Mouse (Mus musculus) hindbrain, embryonic 11.5 days (tissue): ENCODE data around the gene Acox2. TPM values are rescaled to one million over a fixed set of nuclear protein-coding genes. Genes with fewer than 3 reads are reported as not detected.

Experiments
- ATAC-seq: fragments of 200-750 bp; cut with Nextera tagmentation; 2 replicates; pipeline ENCODE4 v1.8.0; 2017; ENCODE audit warnings: mild to moderate bottlenecking, moderate TSS enrichment, moderate library complexity; ENCODE audit not compliant: low FRiP score
- DNase-seq: peaks from one replicate; pipeline ENCODE4 v3.0.0-alpha.2; 2015; ENCODE audit warnings: low spot score
- H3K27ac ChIP-seq: fragments of 300-500 bp; sonication (generic); 2 replicates; pipeline ENCODE4 v1.5.1; 2014; ENCODE audit warnings: mild to moderate bottlenecking, low read depth, low read length
- H3K27me3 ChIP-seq: fragments of 300-500 bp; sonication (generic); 2 replicates; pipeline ENCODE4 v1.6.1; 2014; ENCODE audit warnings: mild to moderate bottlenecking, low read length, moderate library complexity, mixed read lengths; ENCODE audit not compliant: control insufficient read depth, insufficient read depth
- H3K36me3 ChIP-seq: fragments of 300-500 bp; sonication (generic); 2 replicates; pipeline ENCODE4 v1.6.1; 2014; ENCODE audit warnings: mild to moderate bottlenecking, low read length, moderate library complexity, mixed read lengths; ENCODE audit not compliant: control insufficient read depth, insufficient read depth
- H3K4me1 ChIP-seq: fragments of 300-500 bp; sonication (generic); replicated peaks from 2 replicates; pipeline ENCODE4 v1.6.1; 2014; ENCODE audit warnings: low read length, mixed read lengths; ENCODE audit not compliant: control insufficient read depth, insufficient read depth
- H3K4me2 ChIP-seq: fragments of 300-500 bp; sonication (generic); replicated peaks from 2 replicates; pipeline ENCODE4 v1.6.1; 2014; ENCODE audit warnings: mild to moderate bottlenecking, low read depth, low read length
- H3K4me3 ChIP-seq: fragments of 300-500 bp; sonication (generic); 2 replicates; pipeline ENCODE4 v1.5.1; 2014; ENCODE audit warnings: low read depth, low read length
- H3K9ac ChIP-seq: fragments of 300-500 bp; sonication (generic); 2 replicates; pipeline ENCODE4 v1.6.1; 2014; ENCODE audit warnings: low read depth, low read length
- H3K9me3 ChIP-seq: fragments of 300-500 bp; sonication (generic); 2 replicates; pipeline ENCODE4 v1.6.1; 2016; ENCODE audit warnings: low read length; ENCODE audit not compliant: control insufficient read depth
- WGBS: fragments of 180-500 bp; shearing (Covaris S2); extraction: QIAGEN DNeasy Blood & Tissue Kit; methylation state at CpG from one replicate; pipeline ENCODE4 v1.1.7; 2014; 5-methylcytosine and 5-hydroxymethylcytosine counted together
- polyA plus RNA-seq: library from polyadenylated mRNA; unstranded; fragments of >200 nt; fragmentation: Nextera tagmentation; extraction: Ambion mirVana; gene quantifications from 2 replicates; pipeline ENCODE4 v1.2.1, GENCODE M21; 2014

Acox2 gene
- polyA plus RNA-seq, 1 experiment from 2014 or later, result 0.29 TPM

GRCm38 (mm10) chr14:8256881-8257280 is 2.3 kb downstream of the Acox2 start:
- H3K4me2 ChIP-seq, result no peak overlapping the region
- 81% methylated on average over 5 of the region's 5 CpGs for WGBS
- no peaks in the 10 kb centered on the region for H3K4me1 ChIP-seq
- no peak for DNase-seq
- no peak overlapping the region for H3K9ac ChIP-seq
- H3K9me3 ChIP-seq, result no peaks in the 10 kb centered on the region
- ATAC-seq, result no peak
- H3K36me3 ChIP-seq, result no peaks in the 10 kb centered on the region
- no peaks in the 10 kb centered on the region for H3K27me3 ChIP-seq
- no peak overlapping the region for H3K27ac ChIP-seq
- no peak overlapping the region for H3K4me3 ChIP-seq

- DNase-seq (no peak), ATAC-seq (no peak)
- Histone ChIP-seq H3K27me3 (no peaks in the 10 kb centered on the region), H3K4me2 (no peak overlapping the region), H3K27ac (no peak overlapping the region), H3K4me1 (no peaks in the 10 kb centered on the region), H3K4me3 (no peak overlapping the region), H3K36me3 (no peaks in the 10 kb centered on the region), H3K9ac (no peak overlapping the region), H3K9me3 (no peaks in the 10 kb centered on the region)
- WGBS, result 77% methylated on average over 6 of the region's 6 CpGs
These were observed 3.1 kb downstream of the Acox2 start for GRCm38 (mm10) chr14:8256072-8256471.

GRCm38 (mm10) chr14:8255076-8255729 is 4.0 kb downstream of the Acox2 start:
- no peak overlapping the region for H3K27ac ChIP-seq
- no peaks in the 10 kb centered on the region for H3K36me3 ChIP-seq
- H3K27me3 ChIP-seq, result no peaks in the 10 kb centered on the region
- no peaks in the 10 kb centered on the region for H3K4me1 ChIP-seq
- H3K9me3 ChIP-seq, result no peaks in the 10 kb centered on the region
- WGBS, result 74% methylated on average over 7 of the region's 7 CpGs
- no peak overlapping the region for H3K9ac ChIP-seq
- no peak overlapping the region for H3K4me2 ChIP-seq
- H3K4me3 ChIP-seq, result no peak overlapping the region
- DNase-seq (peak; percentile 62), ATAC-seq (peak; percentile 22; the same call in 1 of the 2 replicates)

- 94% methylated on average over 8 of the region's 8 CpGs for WGBS
- H3K4me1 ChIP-seq, result no peaks in the 10 kb centered on the region
- H3K4me2 ChIP-seq, result no peak overlapping the region
- DNase-seq (no peak), ATAC-seq (no peak)
- no peak overlapping the region for H3K27ac ChIP-seq
- H3K36me3 ChIP-seq, result no peaks in the 10 kb centered on the region
- no peak overlapping the region for H3K4me3 ChIP-seq
- H3K9me3 ChIP-seq, result no peaks in the 10 kb centered on the region
- no peak overlapping the region for H3K9ac ChIP-seq
- no peaks in the 10 kb centered on the region for H3K27me3 ChIP-seq
These were observed 7.7 kb downstream of the Acox2 start for GRCm38 (mm10) chr14:8251330-8251885.

- H3K27ac ChIP-seq, result no peak overlapping the region
- H3K27me3 ChIP-seq, result no peaks in the 10 kb centered on the region
- H3K4me2 ChIP-seq, result no peak overlapping the region
- H3K4me3 ChIP-seq, result no peak overlapping the region
- no peaks in the 10 kb centered on the region for H3K36me3 ChIP-seq
- ATAC-seq (no peak), DNase-seq (no peak)
- 87% methylated on average over 9 of the region's 9 CpGs for WGBS
- H3K9me3 ChIP-seq, result no peaks in the 10 kb centered on the region
- no peaks in the 10 kb centered on the region for H3K4me1 ChIP-seq
- H3K9ac ChIP-seq, result no peak overlapping the region
These were observed 8.8 kb downstream of the Acox2 start for GRCm38 (mm10) chr14:8250141-8250871.

- Histone ChIP-seq H3K4me2 (no peak overlapping the region), H3K36me3 (no peaks in the 10 kb centered on the region), H3K9ac (no peak overlapping the region), H3K27ac (no peak overlapping the region), H3K9me3 (no peaks in the 10 kb centered on the region), H3K4me1 (no peaks in the 10 kb centered on the region), H3K4me3 (no peak overlapping the region), H3K27me3 (no peaks in the 10 kb centered on the region)
- ATAC-seq, result no peak
- DNase-seq, result no peak
- WGBS, result 89% methylated on average over 1 of the region's 1 CpGs
These were observed 9.9 kb downstream of the Acox2 start for GRCm38 (mm10) chr14:8249206-8249605.

GRCm38 (mm10) chr14:8246878-8247277 is 12.3 kb downstream of the Acox2 start:
- Histone ChIP-seq H3K4me1 (no peaks in the 10 kb centered on the region), H3K27me3 (no peaks in the 10 kb centered on the region), H3K36me3 (no peaks in the 10 kb centered on the region), H3K4me3 (no peak overlapping the region), H3K9ac (no peak overlapping the region), H3K4me2 (no peak overlapping the region), H3K27ac (no peak overlapping the region), H3K9me3 (no peaks in the 10 kb centered on the region)
- 88% methylated on average over 8 of the region's 8 CpGs for WGBS
- ATAC-seq, result no peak
- DNase-seq, result no peak

GRCm38 (mm10) chr14:8244211-8244611 is 14.9 kb downstream of the Acox2 start:
- ATAC-seq, result no peak

More at GRCm38 (mm10) chr14:8244211-8244611, 14.9 kb downstream of the Acox2 start:
- no peaks in the 10 kb centered on the region for H3K4me1 ChIP-seq
- no peaks in the 10 kb centered on the region for H3K27me3 ChIP-seq
- H3K4me2 ChIP-seq, result no peak overlapping the region
- H3K9ac ChIP-seq, result no peak overlapping the region
- 83% methylated on average over 5 of the region's 5 CpGs for WGBS
- H3K4me3 ChIP-seq, result no peak overlapping the region
- no peak overlapping the region for H3K27ac ChIP-seq
- no peak for DNase-seq
- H3K9me3 ChIP-seq, result no peaks in the 10 kb centered on the region
- H3K36me3 ChIP-seq, result no peaks in the 10 kb centered on the region
